Mouse (Mus musculus): ENCODE results near the gene Tti1. TPM values are rescaled to one million over a fixed set of nuclear protein-coding genes. Genes with fewer than 3 reads are reported as not detected.

Gene Tti1
- polyA plus RNA-seq, 1 experiment = 11.3 TPM

DNA sequence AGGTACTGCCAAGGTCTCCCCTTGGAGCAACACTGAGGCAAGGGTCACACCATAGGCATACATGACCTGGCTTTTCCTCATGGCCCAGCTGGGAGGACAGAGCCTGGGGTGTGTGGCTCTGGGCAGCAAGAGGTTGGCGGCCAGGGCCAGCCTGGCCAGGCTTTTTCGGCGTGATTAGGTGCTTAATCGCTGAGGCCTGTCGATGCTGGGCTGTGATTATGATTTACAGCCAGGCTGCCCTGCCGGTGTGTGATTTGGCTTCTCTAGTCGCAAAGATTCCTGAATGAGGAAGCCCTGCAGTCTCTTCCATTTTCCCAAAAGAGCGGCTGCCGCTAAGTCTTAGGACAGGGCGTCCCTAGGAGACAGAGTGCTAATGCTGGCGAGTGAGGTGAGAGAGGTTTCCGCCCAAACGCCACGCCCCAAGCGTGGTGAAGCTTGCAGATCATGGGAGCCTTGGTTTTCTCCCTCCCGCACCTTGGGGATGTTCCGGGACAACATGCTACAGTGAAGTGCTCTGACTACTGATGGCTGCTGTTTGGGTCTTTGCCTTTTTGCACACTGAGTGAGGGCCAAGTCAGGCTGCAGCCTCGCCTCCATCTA lies 87.5 kb downstream of the Tti1 start:
- Histone ChIP-seq H3ac (ENCODE audit: control insufficient read depth, insufficient read length) (no peak overlapping the region), H3K79me2 (ENCODE audit: control insufficient read depth, insufficient read depth) (no peaks in the 10 kb centered on the region), H3K4me3 (no peak overlapping the region), H3K4me2 (ENCODE audit: low read depth) (no peak overlapping the region), H3K27me3 (ENCODE audit: control insufficient read depth, insufficient read depth, insufficient read length) (peaks cover 58% of the 10 kb centered on the region), H3K36me3 (ENCODE audit: control insufficient read depth, insufficient read depth) (no peaks in the 10 kb centered on the region)
- TF ChIP-seq MYOD1 (IDR thresholded peaks at IDR 0.05; ENCODE audit: control insufficient read depth in 1 of 3, insufficient read length in 2 of 3, low read depth in 2 of 3) (no peak), MYOG (IDR thresholded peaks at IDR 0.05; ENCODE audit: control insufficient read depth in 1 of 3, insufficient read depth in 1 of 3, insufficient read length in 2 of 3, low read depth in 2 of 3) (no peak), POLR2A (IDR thresholded peaks at IDR 0.05; ENCODE audit: insufficient read length, low read depth) (no peak), POLR2AphosphoS2 (IDR thresholded peaks at IDR 0.05; ENCODE audit: insufficient read length, low read depth) (no peak), TCF3 (IDR thresholded peaks at IDR 0.05; ENCODE audit: insufficient read length, low read depth) (no peak), MAX (IDR thresholded peaks at IDR 0.05; ENCODE audit: low read depth) (no peak), E2F4 (IDR thresholded peaks at IDR 0.05; ENCODE audit: insufficient read depth) (no peak), REST (IDR thresholded peaks at IDR 0.05; ENCODE audit: insufficient read depth, insufficient read length) (no peak), USF1 (IDR thresholded peaks at IDR 0.05; ENCODE audit: low read depth) (no peak), SRF (IDR thresholded peaks at IDR 0.05; ENCODE audit: control insufficient read depth, insufficient read length, low read depth) (no peak), TCF12 (IDR thresholded peaks at IDR 0.05; ENCODE audit: insufficient read depth, poor library complexity, severe bottlenecking) (no peak), CEBPB (IDR thresholded peaks at IDR 0.05; ENCODE audit: insufficient read depth, poor library complexity, severe bottlenecking) (no peak)

DNA sequence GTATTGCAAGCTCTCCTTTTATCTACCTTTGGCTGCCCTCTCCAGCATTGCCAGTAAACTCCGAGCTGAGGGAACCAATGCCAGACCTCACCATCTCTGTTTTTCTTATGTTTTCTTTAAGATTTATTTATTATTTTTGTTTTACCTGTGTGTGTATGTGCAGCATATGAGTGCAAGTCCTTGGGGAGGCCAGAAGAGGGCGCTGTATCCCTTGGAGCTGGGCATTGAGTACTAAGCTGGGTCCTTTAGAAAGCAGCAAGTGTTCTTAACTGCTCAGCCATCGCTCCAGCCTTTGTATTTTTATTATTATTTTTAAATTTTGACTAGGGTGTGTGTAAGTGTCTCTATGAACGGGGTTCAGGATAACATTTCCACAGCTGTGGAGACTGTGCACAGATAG lies 91.6 kb downstream of the Tti1 start:
- Histone ChIP-seq H3K4me2 (ENCODE audit: low read depth) (no peak overlapping the region), H3K27me3 (ENCODE audit: control insufficient read depth, insufficient read depth, insufficient read length) (peaks cover 54% of the 10 kb centered on the region), H3K36me3 (ENCODE audit: control insufficient read depth, insufficient read depth) (no peaks in the 10 kb centered on the region), H3K79me2 (ENCODE audit: control insufficient read depth, insufficient read depth) (no peaks in the 10 kb centered on the region), H3K4me3 (no peak overlapping the region), H3ac (ENCODE audit: control insufficient read depth, insufficient read length) (no peak overlapping the region)
- no peak for TF ChIP-seq MYOD1 (IDR thresholded peaks at IDR 0.05; ENCODE audit: control insufficient read depth in 1 of 3, insufficient read length in 2 of 3, low read depth in 2 of 3)
- no peak for TF ChIP-seq MYOG (IDR thresholded peaks at IDR 0.05; ENCODE audit: control insufficient read depth in 1 of 3, insufficient read depth in 1 of 3, insufficient read length in 2 of 3, low read depth in 2 of 3)
- no peak for TF ChIP-seq REST (IDR thresholded peaks at IDR 0.05; ENCODE audit: insufficient read depth, insufficient read length)
- no peak for TF ChIP-seq E2F4 (IDR thresholded peaks at IDR 0.05; ENCODE audit: insufficient read depth)
- TF ChIP-seq USF1 (IDR thresholded peaks at IDR 0.05; ENCODE audit: low read depth) = no peak
- no peak for TF ChIP-seq MAX (IDR thresholded peaks at IDR 0.05; ENCODE audit: low read depth)
- no peak for TF ChIP-seq POLR2AphosphoS2 (IDR thresholded peaks at IDR 0.05; ENCODE audit: insufficient read length, low read depth)
- TF ChIP-seq SRF (IDR thresholded peaks at IDR 0.05; ENCODE audit: control insufficient read depth, insufficient read length, low read depth) = no peak
- TF ChIP-seq TCF12 (IDR thresholded peaks at IDR 0.05; ENCODE audit: insufficient read depth, poor library complexity, severe bottlenecking) = no peak
- no peak for TF ChIP-seq TCF3 (IDR thresholded peaks at IDR 0.05; ENCODE audit: insufficient read length, low read depth)
- no peak for TF ChIP-seq CEBPB (IDR thresholded peaks at IDR 0.05; ENCODE audit: insufficient read depth, poor library complexity, severe bottlenecking)
- no peak for TF ChIP-seq POLR2A (IDR thresholded peaks at IDR 0.05; ENCODE audit: insufficient read length, low read depth)

DNA sequence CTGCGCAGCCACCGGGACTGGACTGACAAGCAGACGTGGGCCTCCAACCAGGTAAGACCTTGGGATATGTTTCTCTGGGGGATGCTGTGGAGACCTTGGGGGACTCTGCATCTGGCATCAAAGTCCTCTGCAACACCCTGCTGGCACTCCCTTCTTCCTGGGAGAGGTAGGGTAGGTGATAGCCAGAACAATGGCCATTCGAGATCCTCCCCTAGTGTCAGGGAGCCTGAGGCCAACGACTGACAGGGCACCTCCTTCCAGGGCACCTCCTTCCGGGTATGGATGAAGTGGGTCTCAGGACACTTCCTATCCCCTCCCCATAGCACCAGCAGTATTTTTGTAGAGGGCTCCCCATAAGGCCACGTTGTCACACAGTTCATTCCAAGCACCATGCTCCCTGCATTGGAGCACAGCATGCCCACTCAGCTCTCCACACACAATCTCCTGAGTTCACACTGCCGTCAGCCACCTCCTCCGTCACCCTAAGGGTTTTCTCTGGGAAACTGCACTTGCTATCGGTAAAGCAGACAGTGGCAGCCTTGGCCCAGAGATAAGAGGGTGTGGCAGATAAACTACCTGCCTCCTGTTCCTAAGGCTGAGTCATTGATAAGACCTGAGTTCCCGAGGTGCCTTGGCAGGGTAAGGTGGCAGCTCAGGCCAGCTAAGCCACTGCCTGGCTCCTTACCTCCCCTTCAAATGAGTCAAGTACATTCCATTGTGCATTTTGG lies 92.6 kb downstream of the Tti1 start:
- H3K36me3 ChIP-seq (ENCODE audit: control insufficient read depth, insufficient read depth) = no peaks in the 10 kb centered on the region
- H3K4me2 ChIP-seq (ENCODE audit: low read depth) = no peak overlapping the region
- TF ChIP-seq POLR2AphosphoS2 (IDR thresholded peaks at IDR 0.05; ENCODE audit: insufficient read length, low read depth) (no peak), TCF3 (IDR thresholded peaks at IDR 0.05; ENCODE audit: insufficient read length, low read depth) (no peak), MYOG (IDR thresholded peaks at IDR 0.05; ENCODE audit: control insufficient read depth in 1 of 3, insufficient read depth in 1 of 3, insufficient read length in 2 of 3, low read depth in 2 of 3) (no peak), TCF12 (IDR thresholded peaks at IDR 0.05; ENCODE audit: insufficient read depth, poor library complexity, severe bottlenecking) (no peak), USF1 (IDR thresholded peaks at IDR 0.05; ENCODE audit: low read depth) (no peak), MYOD1 (IDR thresholded peaks at IDR 0.05; ENCODE audit: control insufficient read depth in 1 of 3, insufficient read length in 2 of 3, low read depth in 2 of 3) (no peak), CEBPB (IDR thresholded peaks at IDR 0.05; ENCODE audit: insufficient read depth, poor library complexity, severe bottlenecking) (no peak), E2F4 (IDR thresholded peaks at IDR 0.05; ENCODE audit: insufficient read depth) (no peak), REST (IDR thresholded peaks at IDR 0.05; ENCODE audit: insufficient read depth, insufficient read length) (no peak), POLR2A (IDR thresholded peaks at IDR 0.05; ENCODE audit: insufficient read length, low read depth) (no peak), SRF (IDR thresholded peaks at IDR 0.05; ENCODE audit: control insufficient read depth, insufficient read length, low read depth) (no peak), MAX (IDR thresholded peaks at IDR 0.05; ENCODE audit: low read depth) (no peak)
- H3K79me2 ChIP-seq (ENCODE audit: control insufficient read depth, insufficient read depth) = no peaks in the 10 kb centered on the region
- no peak overlapping the region for H3ac ChIP-seq (ENCODE audit: control insufficient read depth, insufficient read length)
- H3K4me3 ChIP-seq = no peak overlapping the region
- peaks cover 52% of the 10 kb centered on the region for H3K27me3 ChIP-seq (ENCODE audit: control insufficient read depth, insufficient read depth, insufficient read length)

DNA sequence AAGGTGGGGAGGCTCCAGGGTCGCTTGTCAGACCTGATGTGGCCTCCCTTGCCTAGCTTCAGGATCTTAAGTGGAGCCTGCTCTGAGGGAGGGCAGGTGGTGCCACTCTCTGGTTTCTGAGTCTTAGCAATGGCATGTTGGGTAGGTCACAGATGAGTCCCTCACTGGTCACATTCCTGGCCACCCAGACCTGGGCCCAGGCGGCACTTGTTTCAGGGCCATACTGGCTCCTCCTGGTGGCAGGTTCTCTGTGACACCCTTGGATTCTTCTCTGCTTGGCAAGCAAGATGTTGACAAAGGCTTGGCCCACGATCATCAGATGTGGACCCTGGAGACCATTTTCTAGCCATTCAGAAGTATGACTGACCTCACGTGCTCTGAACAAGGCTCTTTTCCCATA lies 95.6 kb downstream of the Tti1 start:
- no peak overlapping the region for H3K4me2 ChIP-seq (ENCODE audit: low read depth)
- H3K27me3 ChIP-seq (ENCODE audit: control insufficient read depth, insufficient read depth, insufficient read length) = peaks cover 59% of the 10 kb centered on the region
- H3ac ChIP-seq (ENCODE audit: control insufficient read depth, insufficient read length) = no peak overlapping the region
- H3K36me3 ChIP-seq (ENCODE audit: control insufficient read depth, insufficient read depth) = no peaks in the 10 kb centered on the region
- no peak overlapping the region for H3K4me3 ChIP-seq
- TF ChIP-seq POLR2A (IDR thresholded peaks at IDR 0.05; ENCODE audit: insufficient read length, low read depth) = no peak
- TF ChIP-seq REST (IDR thresholded peaks at IDR 0.05; ENCODE audit: insufficient read depth, insufficient read length) = no peak
- TF ChIP-seq MYOG (IDR thresholded peaks at IDR 0.05; ENCODE audit: control insufficient read depth in 1 of 3, insufficient read depth in 1 of 3, insufficient read length in 2 of 3, low read depth in 2 of 3) = no peak
- TF ChIP-seq POLR2AphosphoS2 (IDR thresholded peaks at IDR 0.05; ENCODE audit: insufficient read length, low read depth) = no peak
- no peak for TF ChIP-seq TCF12 (IDR thresholded peaks at IDR 0.05; ENCODE audit: insufficient read depth, poor library complexity, severe bottlenecking)
- TF ChIP-seq TCF3 (IDR thresholded peaks at IDR 0.05; ENCODE audit: insufficient read length, low read depth) = no peak
- no peak for TF ChIP-seq USF1 (IDR thresholded peaks at IDR 0.05; ENCODE audit: low read depth)
- no peak for TF ChIP-seq MYOD1 (IDR thresholded peaks at IDR 0.05; ENCODE audit: control insufficient read depth in 1 of 3, insufficient read length in 2 of 3, low read depth in 2 of 3)
- no peak for TF ChIP-seq SRF (IDR thresholded peaks at IDR 0.05; ENCODE audit: control insufficient read depth, insufficient read length, low read depth)
- TF ChIP-seq MAX (IDR thresholded peaks at IDR 0.05; ENCODE audit: low read depth) = no peak
- TF ChIP-seq CEBPB (IDR thresholded peaks at IDR 0.05; ENCODE audit: insufficient read depth, poor library complexity, severe bottlenecking) = no peak
- TF ChIP-seq E2F4 (IDR thresholded peaks at IDR 0.05; ENCODE audit: insufficient read depth) = no peak
- no peaks in the 10 kb centered on the region for H3K79me2 ChIP-seq (ENCODE audit: control insufficient read depth, insufficient read depth)

Other genes starting within 250 kb of the Tti1 start
- not detected for gene Vstm2l, start 113.8 kb downstream of the Tti1 start, polyA plus RNA-seq (2012; fragmentation: generic; extraction: Trizol)
- 11.6 TPM for gene Rprd1b, start 64 bp upstream of the Tti1 start, polyA plus RNA-seq (2012; fragmentation: generic; extraction: Trizol)
- 61.0 TPM for gene Tgm2, start 118.0 kb upstream of the Tti1 start, polyA plus RNA-seq (2012; fragmentation: generic; extraction: Trizol)
- 0.25 TPM for gene D630003M21Rik, start 200.8 kb upstream of the Tti1 start, polyA plus RNA-seq (2012; fragmentation: generic; extraction: Trizol)
- gene Bpi, start 229.7 kb upstream of the Tti1 start, polyA plus RNA-seq (2012; fragmentation: generic; extraction: Trizol) = not detected

All from myocyte (in vitro differentiated cells).